Mouse (Mus musculus): ENCODE results near the gene Cpm. TPM values are rescaled to one million over a fixed set of nuclear protein-coding genes. Genes with fewer than 3 reads are reported as not detected.
A peak's percentile ranks its signal among the peaks of the same experiment; 100 is the strongest.

Cpm gene
- polyA plus RNA-seq, 1 experiment from 2014 or later: 3.7 TPM

GRCm38 (mm10) chr10:117657659-117658306, 28.5 kb downstream of the Cpm start:
- Histone ChIP-seq H3K4me3 (no peak overlapping the region), H3K27me3 (no peaks in the 10 kb centered on the region; the same call in 1 of the 2 replicates), H3K4me2 (replicated peaks) (no peak overlapping the region), H3K9ac (replicated peaks) (no peak overlapping the region), H3K27ac (replicated peaks) (no peak overlapping the region), H3K4me1 (no peaks in the 10 kb centered on the region), H3K36me3 (no peaks in the 10 kb centered on the region), H3K9me3 (no peaks in the 10 kb centered on the region)
- 85% methylated on average over 3 of the region's 3 CpGs for WGBS
- ATAC-seq (ENCODE audit: low FRiP score, low read depth): no peak

- Histone ChIP-seq H3K27me3 (no peaks in the 10 kb centered on the region; the same call in 1 of the 2 replicates), H3K4me1 (peaks cover 3% of the 10 kb centered on the region; the same call in 1 of the 2 replicates), H3K9ac (replicated peaks) (no peak overlapping the region), H3K4me3 (no peak overlapping the region), H3K36me3 (no peaks in the 10 kb centered on the region), H3K27ac (replicated peaks) (no peak overlapping the region), H3K9me3 (no peaks in the 10 kb centered on the region), H3K4me2 (replicated peaks) (no peak overlapping the region)
- 92% methylated on average over 14 of the region's 14 CpGs for WGBS
- ATAC-seq (ENCODE audit: low FRiP score, low read depth): no peak
Observed at GRCm38 (mm10) chr10:117658522-117659429, 29.5 kb downstream of the Cpm start.

GRCm38 (mm10) chr10:117659430-117659813, 30.1 kb downstream of the Cpm start:
- Histone ChIP-seq H3K9me3 (no peaks in the 10 kb centered on the region), H3K27me3 (no peaks in the 10 kb centered on the region; the same call in 1 of the 2 replicates), H3K4me1 (peaks cover 3% of the 10 kb centered on the region; the same call in 1 of the 2 replicates), H3K9ac (replicated peaks) (no peak overlapping the region), H3K27ac (replicated peaks) (no peak overlapping the region), H3K4me2 (replicated peaks) (no peak overlapping the region), H3K4me3 (no peak overlapping the region), H3K36me3 (no peaks in the 10 kb centered on the region)
- WGBS: 69% methylated on average over 11 of the region's 11 CpGs
- no peak for ATAC-seq (ENCODE audit: low FRiP score, low read depth)

- no peaks in the 10 kb centered on the region for H3K36me3 ChIP-seq
- no peak overlapping the region for H3K27ac ChIP-seq (replicated peaks)
- no peaks in the 10 kb centered on the region; the same call in 1 of the 2 replicates for H3K27me3 ChIP-seq
- ATAC-seq (ENCODE audit: low FRiP score, low read depth): no peak
- no peak overlapping the region for H3K4me2 ChIP-seq (replicated peaks)
- 69% methylated on average over 11 of the region's 11 CpGs for WGBS
- H3K4me1 ChIP-seq: peaks cover 3% of the 10 kb centered on the region; the same call in 1 of the 2 replicates
- H3K9me3 ChIP-seq: no peaks in the 10 kb centered on the region
- H3K4me3 ChIP-seq: no peak overlapping the region
- no peak overlapping the region for H3K9ac ChIP-seq (replicated peaks)
Observed at GRCm38 (mm10) chr10:117659819-117660218, 30.5 kb downstream of the Cpm start.

GRCm38 (mm10) chr10:117662316-117663055, 33.2 kb downstream of the Cpm start:
- 84% methylated on average over 15 of the region's 15 CpGs for WGBS
- no peak for ATAC-seq (ENCODE audit: low FRiP score, low read depth)
- Histone ChIP-seq H3K27me3 (no peaks in the 10 kb centered on the region), H3K36me3 (no peaks in the 10 kb centered on the region), H3K4me3 (no peak overlapping the region), H3K27ac (replicated peaks) (no peak overlapping the region), H3K9me3 (no peaks in the 10 kb centered on the region), H3K9ac (replicated peaks) (no peak overlapping the region), H3K4me2 (replicated peaks) (no peak overlapping the region), H3K4me1 (peaks cover 3% of the 10 kb centered on the region; the same call in 1 of the 2 replicates)

GRCm38 (mm10) chr10:117663056-117663864, 34.0 kb downstream of the Cpm start:
- Histone ChIP-seq H3K9ac (replicated peaks) (no peak overlapping the region), H3K4me3 (no peak overlapping the region), H3K36me3 (no peaks in the 10 kb centered on the region), H3K9me3 (no peaks in the 10 kb centered on the region), H3K27me3 (no peaks in the 10 kb centered on the region), H3K4me1 (peaks cover 3% of the 10 kb centered on the region; the same call in 1 of the 2 replicates), H3K27ac (replicated peaks) (no peak overlapping the region), H3K4me2 (replicated peaks) (0 out of 2 replicates have a peak overlapping the region, but pooled peaks have one; percentile 8)
- WGBS: 81% methylated on average over 14 of the region's 14 CpGs
- ATAC-seq (ENCODE audit: low FRiP score, low read depth): no peak

- WGBS: 18% methylated on average over 9 of the region's 9 CpGs
- no peak overlapping the region for H3K4me3 ChIP-seq
- peaks cover 3% of the 10 kb centered on the region; the same call in 1 of the 2 replicates for H3K4me1 ChIP-seq
- ATAC-seq (ENCODE audit: low FRiP score, low read depth): no peak
- 0 out of 2 replicates have a peak overlapping the region, but pooled peaks have one; percentile 8 for H3K4me2 ChIP-seq (replicated peaks)
- H3K9me3 ChIP-seq: no peaks in the 10 kb centered on the region
- no peak overlapping the region for H3K27ac ChIP-seq (replicated peaks)
- H3K9ac ChIP-seq (replicated peaks): no peak overlapping the region
- no peaks in the 10 kb centered on the region for H3K27me3 ChIP-seq
- H3K36me3 ChIP-seq: no peaks in the 10 kb centered on the region
Observed at GRCm38 (mm10) chr10:117663865-117664200, 34.5 kb downstream of the Cpm start.

- H3K27ac ChIP-seq (replicated peaks): no peak overlapping the region
- H3K4me1 ChIP-seq: peaks cover 3% of the 10 kb centered on the region; the same call in 1 of the 2 replicates
- H3K36me3 ChIP-seq: no peaks in the 10 kb centered on the region
- no peak overlapping the region for H3K4me2 ChIP-seq (replicated peaks)
- no peak overlapping the region for H3K9ac ChIP-seq (replicated peaks)
- H3K4me3 ChIP-seq: no peak overlapping the region
- H3K9me3 ChIP-seq: no peaks in the 10 kb centered on the region
- H3K27me3 ChIP-seq: no peaks in the 10 kb centered on the region
- no peak for ATAC-seq (ENCODE audit: low FRiP score, low read depth)
- 62% methylated on average over 14 of the region's 14 CpGs for WGBS
Observed at GRCm38 (mm10) chr10:117664208-117664925, 35.1 kb downstream of the Cpm start.

- Histone ChIP-seq H3K4me1 (peaks cover 3% of the 10 kb centered on the region; the same call in 1 of the 2 replicates), H3K27me3 (no peaks in the 10 kb centered on the region), H3K36me3 (no peaks in the 10 kb centered on the region), H3K27ac (replicated peaks) (no peak overlapping the region), H3K4me3 (no peak overlapping the region), H3K4me2 (replicated peaks) (no peak overlapping the region), H3K9ac (replicated peaks) (no peak overlapping the region), H3K9me3 (no peaks in the 10 kb centered on the region)
- no peak for ATAC-seq (ENCODE audit: low FRiP score, low read depth)
Observed at GRCm38 (mm10) chr10:117664926-117665209, 35.6 kb downstream of the Cpm start.

- Histone ChIP-seq H3K9me3 (no peaks in the 10 kb centered on the region), H3K27me3 (no peaks in the 10 kb centered on the region), H3K36me3 (no peaks in the 10 kb centered on the region), H3K9ac (replicated peaks) (no peak overlapping the region), H3K4me3 (no peak overlapping the region), H3K4me2 (replicated peaks) (no peak overlapping the region), H3K4me1 (peaks cover 3% of the 10 kb centered on the region; the same call in 1 of the 2 replicates), H3K27ac (replicated peaks) (no peak overlapping the region)
- 80% methylated on average over 9 of the region's 9 CpGs for WGBS
- ATAC-seq (ENCODE audit: low FRiP score, low read depth): no peak
Observed at GRCm38 (mm10) chr10:117665376-117666275, 36.3 kb downstream of the Cpm start.

Data from midbrain, embryonic 12.5 days (tissue).